Mouse (Mus musculus): ENCODE data around the gene Cd164l2. TPM values are rescaled to one million over a fixed set of nuclear protein-coding genes. Genes with fewer than 3 reads are reported as not detected.
A peak's percentile ranks its signal among the peaks of the same experiment; 100 is the strongest.

Gene Cd164l2
- polyA plus RNA-seq, 1 experiment from 2014 or later, result 0.13 TPM

DNA sequence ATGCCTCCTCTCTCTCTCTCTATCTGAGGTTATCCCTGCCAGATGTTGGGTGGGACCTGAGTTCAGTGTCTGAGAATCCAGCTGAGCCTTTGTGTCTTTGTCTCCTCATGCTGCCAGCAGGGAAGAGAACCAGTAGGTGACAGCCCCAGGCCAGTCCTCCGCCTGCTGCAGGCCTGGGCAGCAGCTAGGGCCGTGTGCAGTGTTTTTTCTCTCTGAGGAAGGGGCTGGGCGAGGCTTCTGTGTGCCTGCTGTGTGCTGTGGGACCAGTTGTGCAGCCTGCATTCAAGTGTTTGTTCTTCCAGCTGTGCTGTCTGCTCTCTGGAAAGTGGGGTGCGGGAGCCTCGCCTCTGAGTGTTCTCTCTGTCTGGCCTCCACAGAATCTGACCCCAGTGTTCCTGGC is 11.9 kb downstream of the Cd164l2 start:
- no peak overlapping the region for H3K4me3 ChIP-seq (ENCODE audit: low read depth, low read length)
- no peak overlapping the region for H3K9ac ChIP-seq (ENCODE audit: low read depth, low read length)
- peaks cover 25% of the 10 kb centered on the region for H3K27me3 ChIP-seq (ENCODE audit: control insufficient read depth, insufficient read depth, low read depth, low read length)
- no peak overlapping the region for H3K27ac ChIP-seq (ENCODE audit: low read length)
- H3K4me2 ChIP-seq (ENCODE audit: low read depth, low read length), result no peak overlapping the region
- ATAC-seq (ENCODE audit: low read depth), result no peak
- H3K9me3 ChIP-seq (replicated peaks; ENCODE audit: control insufficient read depth, low read length), result no peaks in the 10 kb centered on the region
- H3K4me1 ChIP-seq (ENCODE audit: control insufficient read depth, low read depth, low read length), result peaks cover 6% of the 10 kb centered on the region
- H3K36me3 ChIP-seq (ENCODE audit: control insufficient read depth, insufficient read depth), result no peaks in the 10 kb centered on the region
- WGBS (ENCODE audit: insufficient replicate concordance), result 60% methylated on average over 5 of the region's 5 CpGs

DNA sequence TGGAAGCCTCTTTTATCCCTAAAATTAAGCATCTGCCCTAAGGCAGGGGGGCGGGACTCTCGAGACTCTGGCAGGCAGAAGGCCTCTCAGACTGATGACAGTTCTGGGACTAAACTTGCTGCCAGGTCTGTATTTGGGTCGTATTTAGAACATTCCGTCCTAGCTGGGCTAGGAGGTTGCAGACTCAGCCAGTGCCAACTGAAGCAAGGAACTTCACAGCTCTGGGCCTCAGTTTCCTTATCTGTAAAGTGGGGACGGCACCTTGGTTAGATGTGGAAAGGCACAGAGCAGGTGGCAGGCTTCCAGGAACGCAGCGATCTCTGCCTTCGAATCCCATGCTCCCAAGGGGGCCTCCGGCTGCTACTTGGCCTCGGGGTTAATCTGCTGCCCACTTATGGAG is 14.1 kb downstream of the Cd164l2 start:
- 65% methylated on average over 10 of the region's 10 CpGs for WGBS (ENCODE audit: insufficient replicate concordance)
- ATAC-seq (ENCODE audit: low read depth), result no peak

DNA sequence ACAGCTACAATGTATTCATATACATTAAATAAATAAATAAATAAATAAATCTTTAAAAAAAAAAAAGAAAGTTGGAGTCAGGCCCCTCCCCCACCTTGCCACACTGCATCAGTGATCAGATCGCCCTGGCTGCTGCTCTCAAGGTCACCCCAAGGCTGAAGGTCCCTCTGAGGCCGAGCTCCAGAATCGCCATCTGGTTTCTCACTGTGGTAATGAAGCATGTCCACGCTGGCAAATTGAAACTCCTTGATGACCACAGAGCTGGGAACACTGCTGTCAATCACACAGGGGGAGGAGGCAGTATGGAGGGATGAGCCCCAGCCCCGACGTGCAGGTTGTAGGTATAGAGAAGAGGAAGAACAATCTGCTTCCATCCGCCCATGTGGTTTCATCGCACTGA is 15.7 kb downstream of the Cd164l2 start:
- H3K9ac ChIP-seq (ENCODE audit: low read depth, low read length), result no peak overlapping the region
- WGBS (ENCODE audit: insufficient replicate concordance), result 46% methylated on average over 8 of the region's 8 CpGs
- no peak for ATAC-seq (ENCODE audit: low read depth)
- H3K9me3 ChIP-seq (replicated peaks; ENCODE audit: control insufficient read depth, low read length), result no peaks in the 10 kb centered on the region
- H3K36me3 ChIP-seq (ENCODE audit: control insufficient read depth, insufficient read depth), result no peaks in the 10 kb centered on the region
- H3K27me3 ChIP-seq (ENCODE audit: control insufficient read depth, insufficient read depth, low read depth, low read length), result peaks cover 4% of the 10 kb centered on the region
- no peak overlapping the region for H3K4me2 ChIP-seq (ENCODE audit: low read depth, low read length)
- no peak overlapping the region for H3K27ac ChIP-seq (ENCODE audit: low read length)
- no peaks in the 10 kb centered on the region for H3K4me1 ChIP-seq (ENCODE audit: control insufficient read depth, low read depth, low read length)
- H3K4me3 ChIP-seq (ENCODE audit: low read depth, low read length), result no peak overlapping the region

More for the DNA sequence above, 14.1 kb downstream of the Cd164l2 start:
- Histone ChIP-seq H3K9ac (ENCODE audit: low read depth, low read length) (no peak overlapping the region), H3K36me3 (ENCODE audit: control insufficient read depth, insufficient read depth) (no peaks in the 10 kb centered on the region), H3K4me2 (ENCODE audit: low read depth, low read length) (no peak overlapping the region), H3K27ac (ENCODE audit: low read length) (no peak overlapping the region), H3K4me3 (ENCODE audit: low read depth, low read length) (no peak overlapping the region), H3K27me3 (ENCODE audit: control insufficient read depth, insufficient read depth, low read depth, low read length) (peaks cover 18% of the 10 kb centered on the region), H3K9me3 (replicated peaks; ENCODE audit: control insufficient read depth, low read length) (no peaks in the 10 kb centered on the region), H3K4me1 (ENCODE audit: control insufficient read depth, low read depth, low read length) (peaks cover under 1% of the 10 kb centered on the region; the same call in 1 of the 2 replicates)

DNA sequence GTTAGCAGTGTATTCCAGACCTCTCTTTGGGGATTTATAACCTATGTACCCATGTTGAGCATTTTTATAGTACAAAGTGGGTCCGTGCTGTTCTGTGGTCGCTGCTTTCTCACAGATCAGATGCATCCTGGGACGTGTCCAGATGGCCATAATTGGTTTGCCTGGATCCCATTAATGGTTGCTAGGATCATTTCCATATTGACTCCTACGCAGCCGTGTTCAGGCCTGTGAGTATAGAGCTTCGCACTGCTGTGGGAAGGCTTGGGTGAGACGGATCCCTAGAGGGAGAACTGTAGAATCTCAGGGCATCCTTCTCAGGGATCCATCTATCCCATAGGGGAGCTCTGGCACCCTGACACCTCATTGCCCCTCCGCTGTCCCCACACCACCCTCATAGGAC is 17.7 kb downstream of the Cd164l2 start:
- ATAC-seq (ENCODE audit: low read depth), result no peak
- no peaks in the 10 kb centered on the region for H3K9me3 ChIP-seq (replicated peaks; ENCODE audit: control insufficient read depth, low read length)
- H3K36me3 ChIP-seq (ENCODE audit: control insufficient read depth, insufficient read depth), result no peaks in the 10 kb centered on the region
- H3K4me2 ChIP-seq (ENCODE audit: low read depth, low read length), result no peak overlapping the region
- no peak overlapping the region for H3K9ac ChIP-seq (ENCODE audit: low read depth, low read length)
- no peak overlapping the region for H3K4me3 ChIP-seq (ENCODE audit: low read depth, low read length)
- no peaks in the 10 kb centered on the region for H3K4me1 ChIP-seq (ENCODE audit: control insufficient read depth, low read depth, low read length)
- H3K27me3 ChIP-seq (ENCODE audit: control insufficient read depth, insufficient read depth, low read depth, low read length), result no peaks in the 10 kb centered on the region; the same call in 1 of the 2 replicates
- 70% methylated on average over 8 of the region's 8 CpGs for WGBS (ENCODE audit: insufficient replicate concordance)
- no peak overlapping the region for H3K27ac ChIP-seq (ENCODE audit: low read length)

DNA sequence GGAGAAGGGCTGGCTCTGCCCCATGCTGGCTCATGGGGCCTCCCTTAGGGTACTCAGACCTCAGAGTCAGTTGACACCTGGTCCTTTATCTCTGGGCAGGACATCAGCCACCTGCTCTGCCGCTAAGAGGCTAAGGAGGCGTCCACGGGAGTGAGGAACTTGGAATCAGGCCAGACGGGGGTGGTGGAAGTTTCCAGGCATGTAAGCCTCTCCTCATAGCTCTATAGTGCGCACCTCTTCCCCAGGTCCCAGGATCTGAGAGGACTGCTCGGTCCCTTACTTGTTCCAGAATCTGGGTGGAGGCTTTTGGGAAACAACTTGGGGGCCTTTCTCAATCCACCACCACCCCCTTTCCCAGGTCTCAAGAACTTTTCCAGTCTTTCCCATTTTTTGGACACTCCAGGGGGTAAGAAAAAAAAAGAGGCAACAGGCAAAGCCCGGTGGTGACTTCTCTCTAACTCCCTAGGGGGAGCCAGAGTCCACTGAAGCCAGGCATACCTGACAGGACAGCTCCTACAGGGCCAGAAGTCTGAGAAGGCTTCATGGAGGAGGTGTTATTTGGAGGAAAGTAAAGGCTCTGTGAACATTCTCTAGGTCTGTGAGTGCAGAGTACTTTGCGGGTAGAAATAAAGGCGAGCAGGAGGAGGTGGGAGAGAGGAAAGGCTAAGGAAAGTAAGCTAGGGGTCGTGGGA is 21.5 kb downstream of the Cd164l2 start:
- Histone ChIP-seq H3K27me3 (ENCODE audit: control insufficient read depth, insufficient read depth, low read depth, low read length) (no peaks in the 10 kb centered on the region; the same call in 1 of the 2 replicates), H3K4me2 (ENCODE audit: low read depth, low read length) (no peak overlapping the region), H3K4me1 (ENCODE audit: control insufficient read depth, low read depth, low read length) (peaks cover 7% of the 10 kb centered on the region), H3K9me3 (replicated peaks; ENCODE audit: control insufficient read depth, low read length) (no peaks in the 10 kb centered on the region), H3K27ac (ENCODE audit: low read length) (no peak overlapping the region), H3K36me3 (ENCODE audit: control insufficient read depth, insufficient read depth) (no peaks in the 10 kb centered on the region), H3K4me3 (ENCODE audit: low read depth, low read length) (no peak overlapping the region), H3K9ac (ENCODE audit: low read depth, low read length) (no peak overlapping the region)
- no peak for ATAC-seq (ENCODE audit: low read depth)
- WGBS (ENCODE audit: insufficient replicate concordance), result 35% methylated on average over 10 of the region's 10 CpGs

DNA sequence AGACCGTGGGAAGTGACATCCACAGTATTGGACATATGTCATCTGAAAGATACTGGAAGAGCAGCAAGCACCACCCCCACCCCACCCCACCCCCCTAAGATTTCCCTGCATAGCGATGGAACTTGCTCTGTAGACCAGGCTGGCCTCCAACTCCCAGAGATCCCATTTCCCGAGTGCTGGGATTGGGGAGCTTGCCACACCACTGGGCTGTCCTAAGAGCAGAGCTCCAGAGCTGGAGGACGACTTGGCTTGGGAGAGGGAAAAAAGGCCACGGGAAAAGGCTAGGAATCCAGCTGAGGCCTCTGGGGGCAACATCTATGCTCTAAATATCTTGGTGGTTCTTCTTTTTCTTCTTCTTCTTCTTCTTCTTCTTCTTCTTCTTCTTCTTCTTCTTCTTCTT is 22.8 kb downstream of the Cd164l2 start:
- Histone ChIP-seq H3K4me2 (ENCODE audit: low read depth, low read length) (no peak overlapping the region), H3K27me3 (ENCODE audit: control insufficient read depth, insufficient read depth, low read depth, low read length) (no peaks in the 10 kb centered on the region; the same call in 1 of the 2 replicates), H3K4me3 (ENCODE audit: low read depth, low read length) (no peak overlapping the region), H3K9ac (ENCODE audit: low read depth, low read length) (no peak overlapping the region), H3K27ac (ENCODE audit: low read length) (no peak overlapping the region), H3K36me3 (ENCODE audit: control insufficient read depth, insufficient read depth) (no peaks in the 10 kb centered on the region), H3K9me3 (replicated peaks; ENCODE audit: control insufficient read depth, low read length) (no peaks in the 10 kb centered on the region), H3K4me1 (ENCODE audit: control insufficient read depth, low read depth, low read length) (peaks cover 9% of the 10 kb centered on the region)
- no peak for ATAC-seq (ENCODE audit: low read depth)
- 43% methylated on average over 5 of the region's 5 CpGs for WGBS (ENCODE audit: insufficient replicate concordance)

DNA sequence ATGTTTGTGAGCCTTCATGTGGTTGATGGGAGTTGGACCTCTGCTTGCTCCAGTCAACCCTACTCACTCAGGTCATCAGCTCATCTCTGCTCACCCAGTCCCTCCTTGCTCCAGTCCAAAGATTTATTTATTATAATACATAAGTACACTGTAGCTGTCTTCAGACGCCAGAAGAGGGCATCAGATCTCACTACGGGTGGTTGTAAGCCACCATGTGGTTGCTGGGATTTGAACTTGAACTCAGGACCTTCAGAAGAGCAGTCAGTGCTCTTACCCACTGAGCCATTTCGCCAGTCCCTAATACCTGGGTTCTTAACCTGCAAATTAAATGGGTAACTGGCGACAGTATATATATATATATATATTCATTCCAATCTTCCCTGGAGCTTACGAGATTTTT is 23.5 kb downstream of the Cd164l2 start:
- Histone ChIP-seq H3K9ac (ENCODE audit: low read depth, low read length) (no peak overlapping the region), H3K27ac (ENCODE audit: low read length) (no peak overlapping the region), H3K36me3 (ENCODE audit: control insufficient read depth, insufficient read depth) (no peaks in the 10 kb centered on the region), H3K27me3 (ENCODE audit: control insufficient read depth, insufficient read depth, low read depth, low read length) (no peaks in the 10 kb centered on the region; the same call in 1 of the 2 replicates), H3K4me2 (ENCODE audit: low read depth, low read length) (no peak overlapping the region), H3K4me3 (ENCODE audit: low read depth, low read length) (no peak overlapping the region), H3K4me1 (ENCODE audit: control insufficient read depth, low read depth, low read length) (peaks cover 12% of the 10 kb centered on the region), H3K9me3 (replicated peaks; ENCODE audit: control insufficient read depth, low read length) (no peaks in the 10 kb centered on the region)
- 70% methylated on average over 5 of the region's 5 CpGs for WGBS (ENCODE audit: insufficient replicate concordance)
- no peak for ATAC-seq (ENCODE audit: low read depth)

DNA sequence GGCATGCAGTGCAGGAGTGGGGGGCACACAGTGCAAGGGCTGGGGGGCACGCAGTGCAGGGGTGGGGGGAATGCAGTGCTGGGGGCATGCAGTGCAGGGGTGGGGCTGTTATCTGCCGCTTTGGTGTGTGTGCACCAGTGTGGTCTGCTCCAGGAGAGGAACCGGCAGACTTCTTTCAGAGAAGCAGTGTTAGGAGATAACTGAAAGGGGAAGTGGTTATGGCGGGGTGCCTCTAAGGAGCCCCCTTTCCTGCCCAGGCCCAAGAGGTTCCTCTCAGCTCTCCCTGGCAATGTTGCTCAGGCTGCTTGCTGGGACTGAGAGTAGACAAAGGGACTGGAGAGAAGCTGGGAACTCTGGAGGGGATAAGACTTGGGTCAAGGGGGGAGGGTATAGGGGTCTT is 26.0 kb downstream of the Cd164l2 start:
- WGBS (ENCODE audit: insufficient replicate concordance), result 0% methylated on average over 4 of the region's 4 CpGs
- no peaks in the 10 kb centered on the region for H3K9me3 ChIP-seq (replicated peaks; ENCODE audit: control insufficient read depth, low read length)
- no peak for ATAC-seq (ENCODE audit: low read depth)
- H3K4me2 ChIP-seq (ENCODE audit: low read depth, low read length), result no peak overlapping the region
- H3K9ac ChIP-seq (ENCODE audit: low read depth, low read length), result no peak overlapping the region
- no peaks in the 10 kb centered on the region for H3K36me3 ChIP-seq (ENCODE audit: control insufficient read depth, insufficient read depth)
- H3K27me3 ChIP-seq (ENCODE audit: control insufficient read depth, insufficient read depth, low read depth, low read length), result peaks cover 3% of the 10 kb centered on the region; the same call in 1 of the 2 replicates
- no peak overlapping the region for H3K4me3 ChIP-seq (ENCODE audit: low read depth, low read length)
- H3K4me1 ChIP-seq (ENCODE audit: control insufficient read depth, low read depth, low read length), result peaks cover 31% of the 10 kb centered on the region
- no peak overlapping the region for H3K27ac ChIP-seq (ENCODE audit: low read length)

DNA sequence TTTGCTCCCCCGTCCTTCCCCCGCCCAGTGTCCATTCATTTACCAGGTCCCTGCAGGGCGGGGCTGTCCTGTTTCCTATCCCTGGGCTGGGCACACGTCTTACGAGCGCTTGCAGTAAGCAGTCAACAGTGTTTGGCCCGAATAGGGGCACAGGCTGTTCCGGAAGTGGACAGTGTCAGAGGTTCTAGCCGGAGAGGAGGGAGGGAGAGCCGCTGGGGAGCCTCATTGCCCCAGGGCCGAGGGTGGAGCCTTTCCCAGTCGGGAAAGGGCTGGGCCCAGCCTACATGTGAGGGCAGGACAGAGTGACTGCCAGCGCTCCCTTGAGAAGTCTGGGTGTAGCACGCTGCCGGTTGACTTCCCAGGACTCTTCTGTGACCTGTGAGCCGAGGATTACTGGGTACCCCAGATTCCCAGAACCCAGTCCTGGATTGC is 28.6 kb downstream of the Cd164l2 start, which contains the start of gene Map3k6:
TSS of gene Map3k6 (plus strand) at position 329 of the 432 bp plus-strand sequence.
- H3K4me2 ChIP-seq (ENCODE audit: low read depth, low read length), result peak within 1 kb of the TSS; percentile 94
- WGBS (ENCODE audit: insufficient replicate concordance), result 2% methylated on average over 16 of the region's 16 CpGs
- no peaks in the 10 kb centered on the region for H3K36me3 ChIP-seq (ENCODE audit: control insufficient read depth, insufficient read depth)
- peak within 1 kb of the TSS; percentile 59 for H3K27ac ChIP-seq (ENCODE audit: low read length)
- peak; percentile 70 for ATAC-seq (ENCODE audit: low read depth)
- H3K4me1 ChIP-seq (ENCODE audit: control insufficient read depth, low read depth, low read length), result peaks cover 45% of the 10 kb centered on the region
- H3K9ac ChIP-seq (ENCODE audit: low read depth, low read length), result peak within 1 kb of the TSS; percentile 63
- H3K27me3 ChIP-seq (ENCODE audit: control insufficient read depth, insufficient read depth, low read depth, low read length), result peaks cover 3% of the 10 kb centered on the region
- H3K4me3 ChIP-seq (ENCODE audit: low read depth, low read length), result peak within 1 kb of the TSS; percentile 65
- H3K9me3 ChIP-seq (replicated peaks; ENCODE audit: control insufficient read depth, low read length), result no peaks in the 10 kb centered on the region

All from liver, embryonic 16.5 days (tissue).